Mouse (Mus musculus): ENCODE measurements around the gene Rnf34. TPM values are rescaled to one million over a fixed set of nuclear protein-coding genes. Genes with fewer than 3 reads are reported as not detected.

The Rnf34 gene
- polyA plus RNA-seq, 1 experiment: 12.8 TPM

GRCm38 (mm10) chr5:122888612-122889214 lies 38.9 kb downstream of the Rnf34 start:
- H3K27me3 ChIP-seq (replicated peaks; ENCODE audit: control insufficient read depth, insufficient read depth, low read length): no peaks in the 10 kb centered on the region
- peaks cover 18% of the 10 kb centered on the region for H3K4me1 ChIP-seq (ENCODE audit: control insufficient read depth, insufficient read depth, low read length)
- TF ChIP-seq POLR2A (IDR thresholded peaks at IDR 0.05; ENCODE audit: low read depth, low read length) (no peak), CTCF (conservative IDR thresholded peaks at IDR 0.05; ENCODE audit: insufficient read depth, insufficient read length, low read depth, low read length) (no peak)
- no peak overlapping the region for H3K4me3 ChIP-seq (ENCODE audit: insufficient read depth, low read depth, low read length)
- 80% methylated on average over 16 of the region's 16 CpGs for WGBS
- DNase-seq: no peak
- no peak overlapping the region for H3K27ac ChIP-seq (ENCODE audit: insufficient read depth, low read depth, low read length)
- H3K36me3 ChIP-seq (ENCODE audit: control insufficient read depth, insufficient read depth, low read length): no peaks in the 10 kb centered on the region

GRCm38 (mm10) chr5:122890396-122890795 lies 40.5 kb downstream of the Rnf34 start:
- WGBS: 43% methylated on average over 2 of the region's 2 CpGs
- Histone ChIP-seq H3K36me3 (ENCODE audit: control insufficient read depth, insufficient read depth, low read length) (no peaks in the 10 kb centered on the region), H3K4me3 (ENCODE audit: insufficient read depth, low read depth, low read length) (no peak overlapping the region), H3K27ac (ENCODE audit: insufficient read depth, low read depth, low read length) (no peak overlapping the region), H3K4me1 (ENCODE audit: control insufficient read depth, insufficient read depth, low read length) (peaks cover 17% of the 10 kb centered on the region), H3K27me3 (replicated peaks; ENCODE audit: control insufficient read depth, insufficient read depth, low read length) (no peaks in the 10 kb centered on the region)
- TF ChIP-seq POLR2A (IDR thresholded peaks at IDR 0.05; ENCODE audit: low read depth, low read length) (no peak), CTCF (conservative IDR thresholded peaks at IDR 0.05; ENCODE audit: insufficient read depth, insufficient read length, low read depth, low read length) (no peak)
- DNase-seq: no peak

GRCm38 (mm10) chr5:122893270-122893669 lies 43.4 kb downstream of the Rnf34 start:
- no peak for DNase-seq
- 83% methylated on average over 6 of the region's 6 CpGs for WGBS

GRCm38 (mm10) chr5:122894007-122894637 lies 44.3 kb downstream of the Rnf34 start:
- DNase-seq: peak; percentile 70
- Histone ChIP-seq H3K4me1 (ENCODE audit: control insufficient read depth, insufficient read depth, low read length) (no peaks in the 10 kb centered on the region), H3K4me3 (ENCODE audit: insufficient read depth, low read depth, low read length) (no peak overlapping the region), H3K27me3 (replicated peaks; ENCODE audit: control insufficient read depth, insufficient read depth, low read length) (no peaks in the 10 kb centered on the region), H3K36me3 (ENCODE audit: control insufficient read depth, insufficient read depth, low read length) (no peaks in the 10 kb centered on the region), H3K27ac (ENCODE audit: insufficient read depth, low read depth, low read length) (no peak overlapping the region)
- TF ChIP-seq CTCF (conservative IDR thresholded peaks at IDR 0.05; ENCODE audit: insufficient read depth, insufficient read length, low read depth, low read length) (peak; percentile 65), POLR2A (IDR thresholded peaks at IDR 0.05; ENCODE audit: low read depth, low read length) (no peak)
- WGBS: 84% methylated on average over 5 of the region's 5 CpGs

More at GRCm38 (mm10) chr5:122893270-122893669, 43.4 kb downstream of the Rnf34 start:
- Histone ChIP-seq H3K4me3 (ENCODE audit: insufficient read depth, low read depth, low read length) (no peak overlapping the region), H3K4me1 (ENCODE audit: control insufficient read depth, insufficient read depth, low read length) (peaks cover 4% of the 10 kb centered on the region; the same call in 1 of the 2 replicates), H3K27ac (ENCODE audit: insufficient read depth, low read depth, low read length) (no peak overlapping the region), H3K36me3 (ENCODE audit: control insufficient read depth, insufficient read depth, low read length) (no peaks in the 10 kb centered on the region), H3K27me3 (replicated peaks; ENCODE audit: control insufficient read depth, insufficient read depth, low read length) (no peaks in the 10 kb centered on the region)
- TF ChIP-seq CTCF (conservative IDR thresholded peaks at IDR 0.05; ENCODE audit: insufficient read depth, insufficient read length, low read depth, low read length): no peak

GRCm38 (mm10) chr5:122894821-122895220 lies 45.0 kb downstream of the Rnf34 start:
- Histone ChIP-seq H3K36me3 (ENCODE audit: control insufficient read depth, insufficient read depth, low read length) (no peaks in the 10 kb centered on the region), H3K27ac (ENCODE audit: insufficient read depth, low read depth, low read length) (no peak overlapping the region), H3K27me3 (replicated peaks; ENCODE audit: control insufficient read depth, insufficient read depth, low read length) (no peaks in the 10 kb centered on the region), H3K4me1 (ENCODE audit: control insufficient read depth, insufficient read depth, low read length) (no peaks in the 10 kb centered on the region), H3K4me3 (ENCODE audit: insufficient read depth, low read depth, low read length) (no peak overlapping the region)
- TF ChIP-seq POLR2A (IDR thresholded peaks at IDR 0.05; ENCODE audit: low read depth, low read length) (no peak), CTCF (conservative IDR thresholded peaks at IDR 0.05; ENCODE audit: insufficient read depth, insufficient read length, low read depth, low read length) (no peak)
- 65% methylated on average over 4 of the region's 4 CpGs for WGBS
- no peak for DNase-seq

GRCm38 (mm10) chr5:122898153-122898552 lies 48.3 kb downstream of the Rnf34 start:
- DNase-seq: no peak
- no peak overlapping the region for H3K27ac ChIP-seq (ENCODE audit: insufficient read depth, low read depth, low read length)
- no peaks in the 10 kb centered on the region for H3K36me3 ChIP-seq (ENCODE audit: control insufficient read depth, insufficient read depth, low read length)
- TF ChIP-seq CTCF (conservative IDR thresholded peaks at IDR 0.05; ENCODE audit: insufficient read depth, insufficient read length, low read depth, low read length) (no peak), POLR2A (IDR thresholded peaks at IDR 0.05; ENCODE audit: low read depth, low read length) (no peak)
- 85% methylated on average over 6 of the region's 6 CpGs for WGBS
- no peak overlapping the region for H3K4me3 ChIP-seq (ENCODE audit: insufficient read depth, low read depth, low read length)
- H3K27me3 ChIP-seq (replicated peaks; ENCODE audit: control insufficient read depth, insufficient read depth, low read length): no peaks in the 10 kb centered on the region
- no peaks in the 10 kb centered on the region for H3K4me1 ChIP-seq (ENCODE audit: control insufficient read depth, insufficient read depth, low read length)

- WGBS: 3% methylated on average over 45 of the region's 45 CpGs
- H3K36me3 ChIP-seq (ENCODE audit: control insufficient read depth, insufficient read depth, low read length): no peaks in the 10 kb centered on the region
- no peak for DNase-seq
- TF ChIP-seq CTCF (conservative IDR thresholded peaks at IDR 0.05; ENCODE audit: insufficient read depth, insufficient read length, low read depth, low read length): no peak
- no peaks in the 10 kb centered on the region for H3K27me3 ChIP-seq (replicated peaks; ENCODE audit: control insufficient read depth, insufficient read depth, low read length)
- H3K4me1 ChIP-seq (ENCODE audit: control insufficient read depth, insufficient read depth, low read length): no peaks in the 10 kb centered on the region
- no peak overlapping the region for H3K27ac ChIP-seq (ENCODE audit: insufficient read depth, low read depth, low read length)
- H3K4me3 ChIP-seq (ENCODE audit: insufficient read depth, low read depth, low read length): peak overlapping the region; percentile 88
Observed at GRCm38 (mm10) chr5:122898963-122899776, 49.3 kb downstream of the Rnf34 start.
